Mouse (Mus musculus) CH12.LX (cell line): ENCODE results near the gene Osbp. TPM values are rescaled to one million over a fixed set of nuclear protein-coding genes. Genes with fewer than 3 reads are reported as not detected.

Experiments used
- DNase-seq: peaks from one replicate; pipeline ENCODE4 v3.0.0-alpha.2; 2013; ENCODE audit errors: extremely low read depth
- H3K27ac ChIP-seq: 2 replicates; pipeline ENCODE4 v1.5.1; 2012; ENCODE audit warnings: low read depth, mild to moderate bottlenecking, control low read depth, moderate library complexity; ENCODE audit not compliant: insufficient read depth
- H3K27me3 ChIP-seq: replicated peaks from 2 replicates; pipeline ENCODE3; 2012; ENCODE audit warnings: inconsistent platforms
- H3K36me3 ChIP-seq, 2 experiments: replicated peaks in 1 of 2; 2 replicates each; pipeline versions ENCODE3 to v1.6.1; 2012; ENCODE audit warnings: inconsistent platforms in 1 of 2, low read length in 1 of 2, mild to moderate bottlenecking in 1 of 2, mixed read lengths in 1 of 2, moderate library complexity in 1 of 2; ENCODE audit not compliant: control insufficient read depth in 1 of 2, insufficient read depth in 1 of 2
- H3K4me1 ChIP-seq, 2 experiments: 2 replicates each; pipeline ENCODE4 v1.6.1; 2012; ENCODE audit warnings: inconsistent platforms in 1 of 2, moderate library complexity in 1 of 2; ENCODE audit not compliant: insufficient read depth in 2 of 2, control insufficient read depth in 1 of 2
- H3K4me2 ChIP-seq: 2 replicates; pipeline ENCODE4 v1.6.1; 2012; ENCODE audit warnings: low read depth, mild to moderate bottlenecking, control low read depth; ENCODE audit not compliant: poor library complexity, insufficient read depth, severe bottlenecking
- H3K4me3 ChIP-seq, 3 experiments: fragments of 150-350 bp in 1 of 3; sonication (generic) in 1 of 3; replicated peaks in 1 of 3; 2 replicates each; pipeline versions ENCODE3 to v1.5.1; 2011 to 2012; ENCODE audit warnings: low read depth in 2 of 3, low read length in 2 of 3, mild to moderate bottlenecking in 2 of 3, moderate library complexity in 2 of 3, control low read depth in 1 of 3, improper control_type of control experiment in 1 of 3, inconsistent platforms in 1 of 3, mixed read lengths in 1 of 3; ENCODE audit not compliant: poor library complexity in 1 of 3
- H3K79me2 ChIP-seq: replicated peaks from 2 replicates; pipeline ENCODE4 v1.6.1; 2012; ENCODE audit warnings: mild to moderate bottlenecking, moderate library complexity; ENCODE audit not compliant: control insufficient read depth, poor library complexity, insufficient read depth, severe bottlenecking; ENCODE audit errors: extremely low read depth
- H3K9ac ChIP-seq: 2 replicates; pipeline ENCODE4 v1.6.1; 2012; ENCODE audit warnings: low read depth, mild to moderate bottlenecking, control low read depth, moderate library complexity; ENCODE audit not compliant: insufficient read depth
- H3K9me3 ChIP-seq: replicated peaks from 2 replicates; pipeline ENCODE3; 2012; ENCODE audit warnings: low read length, inconsistent platforms, mixed read lengths
- BHLHE40 ChIP-seq: IDR thresholded peaks from 2 replicates; pipeline ENCODE4 v1.6.1; 2011; ENCODE audit warnings: mild to moderate bottlenecking, low read depth, low read length, improper control_type of control experiment
- CHD1 ChIP-seq: IDR thresholded peaks from 2 replicates; pipeline ENCODE4 v1.6.1; 2012; ENCODE audit warnings: low read depth, low read length, improper control_type of control experiment, inconsistent platforms
- CHD2 ChIP-seq: IDR thresholded peaks from 2 replicates; pipeline ENCODE4 v1.6.1; 2011; ENCODE audit warnings: low read length, improper control_type of control experiment
- E2F4 ChIP-seq: IDR thresholded peaks from 2 replicates; pipeline ENCODE4 v1.6.1; 2011; ENCODE audit warnings: low read depth, low read length, improper control_type of control experiment; ENCODE audit not compliant: insufficient replicate concordance
- ETS1 ChIP-seq: conservative IDR thresholded peaks from 2 replicates; pipeline ENCODE4 v1.6.1; 2012; ENCODE audit warnings: low read depth, mild to moderate bottlenecking, inconsistent platforms, low read length, improper control_type of control experiment, moderate library complexity
- GABPA ChIP-seq: IDR thresholded peaks from 2 replicates; pipeline ENCODE4 v1.6.1; 2012; ENCODE audit warnings: low read depth, low read length, improper control_type of control experiment, inconsistent platforms; ENCODE audit not compliant: insufficient replicate concordance
- HCFC1 ChIP-seq: IDR thresholded peaks from 2 replicates; pipeline ENCODE4 v1.6.1; 2012; ENCODE audit warnings: low read depth, mild to moderate bottlenecking, inconsistent platforms, low read length, improper control_type of control experiment
- JUND ChIP-seq: conservative IDR thresholded peaks from 2 replicates; pipeline ENCODE4 v1.6.1; 2011; ENCODE audit warnings: low read depth, low read length, improper control_type of control experiment
- KAT2A ChIP-seq: IDR thresholded peaks from 2 replicates; pipeline ENCODE4 v1.6.1; 2012; ENCODE audit warnings: low read length, improper control_type of control experiment, inconsistent platforms; ENCODE audit not compliant: insufficient replicate concordance
- MEF2A ChIP-seq: IDR thresholded peaks from 2 replicates; pipeline ENCODE4 v1.6.1; 2014; ENCODE audit warnings: low read depth, mild to moderate bottlenecking, inconsistent platforms, low read length, improper control_type of control experiment, borderline replicate concordance
- MXI1 ChIP-seq: IDR thresholded peaks from 2 replicates; pipeline ENCODE4 v1.6.1; 2011; ENCODE audit warnings: mild to moderate bottlenecking, low read depth, low read length, improper control_type of control experiment
- MYC ChIP-seq: IDR thresholded peaks from 2 replicates; pipeline ENCODE4 v1.6.1; 2011; ENCODE audit warnings: low read depth, mild to moderate bottlenecking, improper control_type of control experiment, low read length
- PAX5 ChIP-seq: IDR thresholded peaks from 2 replicates; pipeline ENCODE4 v1.6.1; 2012; ENCODE audit warnings: low read length, inconsistent platforms, mixed read lengths
- POLR2AphosphoS2 ChIP-seq: IDR thresholded peaks from 2 replicates; pipeline ENCODE4 v1.6.1; 2011; ENCODE audit warnings: low read depth, low read length, improper control_type of control experiment
- SIN3A ChIP-seq: IDR thresholded peaks from 2 replicates; pipeline ENCODE4 v1.6.1; 2012; ENCODE audit warnings: low read length, improper control_type of control experiment, inconsistent platforms
- TBP ChIP-seq: conservative IDR thresholded peaks from 2 replicates; pipeline ENCODE4 v1.6.1; 2011; ENCODE audit warnings: low read depth, low read length, improper control_type of control experiment
- TCF12 ChIP-seq: IDR thresholded peaks from 2 replicates; pipeline ENCODE4 v1.6.1; 2014; ENCODE audit warnings: low read depth, mild to moderate bottlenecking, inconsistent platforms, low read length, improper control_type of control experiment
- USF1 ChIP-seq: IDR thresholded peaks from 2 replicates; pipeline ENCODE4 v1.6.1; 2014; ENCODE audit warnings: low read depth, mild to moderate bottlenecking, inconsistent platforms, low read length, improper control_type of control experiment
- ZNF384 ChIP-seq: IDR thresholded peaks from 2 replicates; pipeline ENCODE4 v1.6.1; 2012; ENCODE audit warnings: low read depth, low read length, improper control_type of control experiment, inconsistent platforms
- dilution Hi-C: fragments of 300-500 bp; cut with MboI; formaldehyde crosslinking; loops from 2 replicates; pipeline ENCODE4 v1.14.3; 2020; ENCODE audit warnings: low sequenced_read_pairs; ENCODE audit not compliant: extremely low pct_unique_long_range_greater_than_20kb, extremely low pct_ligation_motif_present
- in situ Hi-C: fragments of 300-500 bp; cut with MboI; formaldehyde crosslinking; loops from 3 replicates; pipeline ENCODE4 v1.14.3; 2019; ENCODE audit warnings: low sequenced_read_pairs, low pct_ligation_motif_present, low pct_unique_long_range_greater_than_20kb, mixed read lengths
- polyA plus RNA-seq: library from polyadenylated mRNA; unstranded; fragments of >175 nt; gene quantifications from 2 replicates; pipeline ENCODE4 v1.2.1, GENCODE M21; 2012; ENCODE audit warnings: low read depth; ENCODE audit not compliant: insufficient read length
- total RNA-seq, 2 experiments: library from RNA; depleted of rRNA; stranded (reverse); fragments of 300-350 nt in 1 of 2; fragments of >200 nt in 1 of 2; gene quantifications; 2 replicates each; pipeline ENCODE4 v1.2.3; 2012 to 2014

Gene Osbp
- total and polyA plus RNA-seq, 3 experiments = 20.6 to 25.0 (median 21.4) TPM

DNA sequence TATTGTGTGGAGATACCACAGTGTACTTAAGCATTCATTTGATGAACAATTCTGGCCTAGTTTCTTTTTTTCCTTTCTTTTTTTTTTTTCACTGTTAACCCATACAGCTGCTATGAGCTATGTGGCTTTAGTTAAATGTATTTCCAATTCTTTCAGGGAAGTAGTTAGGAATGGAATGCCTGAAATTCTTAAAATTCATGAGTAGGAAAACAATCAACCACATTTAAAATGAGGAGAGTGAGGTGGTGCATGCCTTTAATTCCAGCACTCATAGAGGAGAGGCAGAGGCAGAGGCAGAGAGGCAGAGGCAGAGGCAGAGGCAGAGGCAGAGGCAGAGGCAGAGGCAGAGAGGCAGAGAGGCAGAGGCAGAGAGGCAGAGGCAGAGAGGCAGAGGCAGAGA is 72.0 kb downstream of the Osbp start:
- H3K79me2 ChIP-seq = no peaks in the 10 kb centered on the region
- no peak overlapping the region for H3K27ac ChIP-seq
- peaks cover 7% of the 10 kb centered on the region for H3K9me3 ChIP-seq
- no peak overlapping the region for H3K4me3 ChIP-seq
- dilution Hi-C loops = no loop called here
- H3K9ac ChIP-seq = no peak overlapping the region
- in situ Hi-C loops = no loop called here
- no peaks in the 10 kb centered on the region for H3K4me1 ChIP-seq
- H3K4me2 ChIP-seq = no peak overlapping the region
- no peak for TF ChIP-seq USF1
- TF ChIP-seq ETS1 = no peak
- TF ChIP-seq GABPA = no peak
- no peak for TF ChIP-seq MXI1
- no peak for TF ChIP-seq PAX5
- TF ChIP-seq TCF12 = no peak
- TF ChIP-seq JUND = no peak
- TF ChIP-seq ZNF384 = no peak
- no peak for TF ChIP-seq SIN3A
- no peak for TF ChIP-seq HCFC1
- TF ChIP-seq CHD2 = no peak
- TF ChIP-seq KAT2A = no peak
- no peak for TF ChIP-seq POLR2AphosphoS2
- TF ChIP-seq, all 38 proteins: peak for 0
- Histone ChIP-seq H3K36me3 (no peaks in the 10 kb centered on the region), H3K27me3 (no peaks in the 10 kb centered on the region)
- DNase-seq = no peak

- H3K9me3 ChIP-seq = no peaks in the 10 kb centered on the region
- no peak within 1 kb of the TSS for H3K9ac ChIP-seq
- dilution Hi-C loops = no loop called here
- H3K27me3 ChIP-seq = no peaks in the 10 kb centered on the region
- no peak within 1 kb of the TSS for H3K4me3 ChIP-seq
- no peak within 1 kb of the TSS for H3K4me2 ChIP-seq
- TF ChIP-seq JUND = no peak
- TF ChIP-seq MYC = no peak
- TF ChIP-seq BHLHE40 = no peak
- TF ChIP-seq MEF2A = no peak
- TF ChIP-seq CHD1 = no peak
- TF ChIP-seq GABPA = no peak
- TF ChIP-seq ZNF384 = no peak
- TF ChIP-seq HCFC1 = no peak
- TF ChIP-seq E2F4 = no peak
- TF ChIP-seq TBP = no peak
- H3K36me3 ChIP-seq = no peaks in the 10 kb centered on the region
- no peaks in the 10 kb centered on the region for H3K79me2 ChIP-seq
- H3K27ac ChIP-seq = no peak within 1 kb of the TSS
- in situ Hi-C loops = no loop called here
- no peak for DNase-seq
- no peaks in the 10 kb centered on the region for H3K4me1 ChIP-seq
These were observed 75.5 kb downstream of the Osbp start, which contains the start of gene Olfr1423 for GRCm38 (mm10) chr19:12041217-12041616. Olfr1423 (minus strand) TSS chr19:12041317.
